Mouse (Mus musculus) E14TG2a.4 (cell line): Measurements from ENCODE around the gene Arhgef28.
A peak's percentile ranks its signal among the peaks of the same experiment; 100 is the strongest.

Experiments
- H3K27me3 ChIP-seq: 2 replicates; pipeline ENCODE4 v1.6.1; 2014; ENCODE audit warnings: low read length, control low read depth; ENCODE audit not compliant: insufficient read depth
- H3K36me3 ChIP-seq: 2 replicates; pipeline ENCODE4 v1.6.1; 2014; ENCODE audit warnings: low read length, control low read depth; ENCODE audit not compliant: insufficient read depth
- H3K4me1 ChIP-seq: replicated peaks from 2 replicates; pipeline ENCODE4 v1.6.1; 2014; ENCODE audit warnings: low read depth, low read length, control low read depth
- H3K4me3 ChIP-seq: replicated peaks from 2 replicates; pipeline ENCODE4 v1.5.1; 2014; ENCODE audit warnings: mild to moderate bottlenecking, low read length
- H3K9me3 ChIP-seq: 2 replicates; pipeline ENCODE4 v1.6.1; 2014; ENCODE audit warnings: low read length, control low read depth
- CTCF ChIP-seq: conservative IDR thresholded peaks from 2 replicates; pipeline ENCODE4 v1.5.1; 2014; ENCODE audit warnings: low read length
- NANOG ChIP-seq: IDR thresholded peaks from 2 replicates; pipeline ENCODE4 v1.6.1; 2014; ENCODE audit warnings: borderline replicate concordance, low read length, mixed read lengths
- POU5F1 ChIP-seq: IDR thresholded peaks from 2 replicates; pipeline ENCODE4 v1.6.1; 2014; ENCODE audit warnings: low read length, borderline replicate concordance

The Arhgef28 gene

DNA sequence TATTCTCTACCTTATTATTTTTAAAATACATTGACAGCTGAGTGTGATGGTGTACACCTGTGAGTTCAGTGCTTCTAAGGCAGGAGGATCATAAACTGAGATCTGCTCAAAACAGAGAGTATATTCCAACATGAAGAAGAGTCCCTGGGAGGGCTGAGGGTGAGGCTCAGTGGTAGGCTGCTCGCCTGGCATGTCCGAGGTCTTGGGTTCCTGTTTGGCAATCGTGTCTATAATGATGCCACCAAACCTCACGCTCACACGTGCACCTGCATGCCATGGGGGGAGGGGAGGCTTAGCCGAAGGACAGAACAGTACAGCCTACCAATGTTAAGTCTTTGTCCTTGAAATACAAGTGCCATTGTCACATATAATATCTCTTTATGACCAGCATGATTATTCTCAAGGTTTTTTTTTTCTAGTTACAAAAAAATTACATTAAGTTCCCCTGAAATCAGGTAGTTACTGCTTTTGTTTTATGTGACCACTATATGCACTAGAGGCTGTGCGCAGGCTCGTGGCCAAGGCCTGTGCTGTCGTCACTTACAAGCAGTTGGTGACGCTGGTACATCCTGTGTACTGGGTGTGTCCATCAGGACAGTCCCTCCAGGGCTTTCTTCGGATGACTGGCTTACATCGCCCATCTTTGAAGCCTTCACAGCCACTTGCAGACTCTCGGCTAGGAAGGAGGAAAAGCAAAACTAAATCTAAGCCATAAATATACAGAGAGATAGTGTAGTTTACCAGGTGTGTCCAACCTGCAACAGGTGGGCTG, 264.1 kb downstream of the Arhgef28 start:
- H3K27me3 ChIP-seq, result no peaks in the 10 kb centered on the region
- H3K4me3 ChIP-seq, result no peak overlapping the region
- H3K36me3 ChIP-seq, result peaks cover 23% of the 10 kb centered on the region; the same call in 1 of the 2 replicates
- TF ChIP-seq CTCF (no peak), POU5F1 (no peak), NANOG (no peak)
- H3K9me3 ChIP-seq, result no peaks in the 10 kb centered on the region
- peaks cover 31% of the 10 kb centered on the region for H3K4me1 ChIP-seq

DNA sequence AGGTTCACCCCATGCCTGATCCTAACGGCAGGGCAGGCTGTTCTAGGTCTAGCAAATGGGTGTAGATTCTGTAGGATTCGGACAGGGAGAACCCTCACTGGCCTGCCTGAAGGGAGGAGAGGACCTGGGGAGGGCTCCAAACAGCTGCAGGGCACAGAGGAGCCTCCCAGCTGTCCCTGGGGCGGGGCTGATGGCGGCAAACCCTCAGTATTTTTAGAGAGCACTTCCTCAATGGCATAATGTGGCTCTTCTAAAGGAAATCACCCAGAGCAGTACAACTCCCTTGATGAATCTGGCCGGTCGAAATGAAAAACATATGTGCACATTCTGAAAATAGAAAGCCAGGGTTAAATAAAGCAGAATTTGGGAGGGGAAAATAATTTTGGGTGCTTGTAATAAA, 265.1 kb downstream of the Arhgef28 start:
- H3K9me3 ChIP-seq, result no peaks in the 10 kb centered on the region
- H3K4me1 ChIP-seq, result peaks cover 31% of the 10 kb centered on the region
- TF ChIP-seq CTCF, result no peak
- TF ChIP-seq POU5F1, result no peak
- no peak for TF ChIP-seq NANOG
- peaks cover 18% of the 10 kb centered on the region; the same call in 1 of the 2 replicates for H3K36me3 ChIP-seq
- no peaks in the 10 kb centered on the region for H3K27me3 ChIP-seq
- H3K4me3 ChIP-seq, result no peak overlapping the region

DNA sequence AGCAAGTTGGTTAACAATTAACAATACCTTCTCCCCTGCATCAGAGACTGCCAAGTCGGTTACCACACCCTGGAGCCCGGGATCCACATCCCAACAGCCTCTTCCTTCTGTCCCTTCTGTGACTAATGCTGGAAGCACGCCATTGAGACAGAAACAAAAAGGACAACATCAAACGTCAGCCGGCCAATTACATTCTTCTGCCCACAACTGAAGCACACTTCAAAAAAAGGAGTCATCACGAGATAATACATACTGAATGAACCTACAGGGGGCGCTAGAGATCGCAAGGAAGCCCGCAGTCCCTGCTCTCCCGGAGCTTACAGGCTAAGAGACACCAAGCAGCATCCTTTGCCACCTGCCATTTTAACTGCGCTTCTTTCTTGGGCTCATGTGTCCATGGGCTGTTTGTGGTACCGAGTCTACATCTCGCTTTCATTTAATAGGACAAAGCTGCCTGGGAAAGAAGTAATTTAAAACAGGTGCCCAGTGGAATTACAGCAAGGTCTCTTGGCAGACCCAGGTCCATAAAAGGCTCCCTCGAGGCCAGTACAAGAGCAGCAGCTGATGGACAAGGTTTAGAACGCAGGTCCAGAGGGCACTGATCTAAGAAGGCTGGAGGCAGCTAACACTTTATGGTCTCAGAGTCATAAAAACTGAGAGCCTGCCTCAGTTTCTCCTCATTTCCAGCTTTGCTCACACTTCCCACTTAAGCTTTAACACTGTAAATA, 266.6 kb downstream of the Arhgef28 start:
- peaks cover 31% of the 10 kb centered on the region for H3K4me1 ChIP-seq
- TF ChIP-seq NANOG, result no peak
- peak; percentile 68 for TF ChIP-seq CTCF
- H3K27me3 ChIP-seq, result no peaks in the 10 kb centered on the region
- no peaks in the 10 kb centered on the region for H3K9me3 ChIP-seq
- H3K4me3 ChIP-seq, result no peak overlapping the region
- H3K36me3 ChIP-seq, result peaks cover 9% of the 10 kb centered on the region; the same call in 1 of the 2 replicates

DNA sequence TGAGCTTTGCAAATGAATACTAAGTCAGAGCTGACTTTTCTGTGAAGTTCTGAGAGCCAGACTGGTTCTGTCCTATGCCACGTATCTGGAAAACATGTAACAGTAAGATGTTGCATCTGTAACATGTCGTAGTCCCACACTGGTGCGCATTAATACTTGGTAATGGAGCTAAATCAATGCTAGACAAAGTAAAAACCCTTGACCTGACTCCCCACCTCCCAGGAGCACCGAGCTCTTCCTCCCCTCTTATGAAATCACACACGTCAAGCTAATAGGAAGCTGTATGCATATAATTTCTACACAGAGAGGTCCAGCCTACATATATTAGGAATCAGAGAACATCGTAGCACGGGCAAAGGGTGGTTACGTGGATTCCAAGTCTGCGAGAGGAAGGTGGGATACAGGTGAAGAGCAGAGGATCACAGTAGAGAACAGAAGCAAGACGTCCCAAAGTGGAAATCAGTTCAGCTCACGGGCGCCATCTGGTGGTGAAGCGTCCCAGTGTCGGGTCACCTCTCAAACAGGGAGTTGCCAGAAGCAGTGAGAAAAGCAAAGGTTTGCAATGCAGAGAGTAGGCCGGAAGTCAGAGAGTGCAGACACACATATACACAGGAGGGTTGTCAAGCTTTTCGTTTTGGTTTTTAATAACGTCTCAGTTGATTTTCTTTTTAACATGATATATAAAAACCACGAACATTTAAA, 267.5 kb downstream of the Arhgef28 start:
- no peak overlapping the region for H3K4me3 ChIP-seq
- H3K4me1 ChIP-seq, result peaks cover 31% of the 10 kb centered on the region
- TF ChIP-seq CTCF (peak; percentile 85), NANOG (no peak)
- H3K27me3 ChIP-seq, result no peaks in the 10 kb centered on the region
- peaks cover 5% of the 10 kb centered on the region; the same call in 1 of the 2 replicates for H3K36me3 ChIP-seq
- H3K9me3 ChIP-seq, result no peaks in the 10 kb centered on the region

DNA sequence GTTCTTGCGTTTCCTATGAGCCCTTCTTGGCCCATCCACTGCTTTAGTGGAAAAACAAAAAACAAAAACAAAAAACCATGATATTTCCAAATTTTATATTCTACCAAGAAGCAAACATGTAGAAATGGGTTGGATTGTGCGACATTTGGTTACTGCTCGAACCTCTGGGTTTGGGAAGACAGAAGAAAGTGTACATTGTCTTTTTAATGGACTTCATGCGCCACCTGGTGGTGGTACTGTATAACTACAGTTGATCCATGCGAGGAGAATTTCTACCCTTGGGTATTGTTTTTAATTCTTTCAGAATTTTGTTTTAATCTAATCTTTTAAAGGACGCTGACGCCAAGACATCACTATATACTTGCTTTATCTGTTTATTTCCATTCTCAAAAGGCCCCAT, 268.3 kb downstream of the Arhgef28 start:
- TF ChIP-seq NANOG (no peak), CTCF (peak; percentile 75), POU5F1 (no peak)

DNA sequence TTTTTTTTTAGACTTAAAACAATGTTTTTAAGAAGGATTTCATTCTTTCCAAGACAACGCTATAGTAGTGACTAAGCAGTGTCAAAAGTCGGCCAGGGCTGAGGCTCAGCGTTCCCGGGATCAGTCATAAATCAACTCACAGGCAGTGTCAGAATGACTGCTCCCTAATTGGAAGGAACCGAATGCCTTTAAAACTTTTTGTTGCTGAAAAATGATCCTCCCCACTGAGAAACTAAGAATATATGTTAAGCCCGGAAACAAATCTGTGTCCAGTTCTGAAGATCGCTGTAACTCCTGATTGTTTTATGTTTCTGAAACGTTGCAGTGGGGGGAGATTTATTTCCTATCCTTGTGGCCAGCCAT, 278.1 kb downstream of the Arhgef28 start:
- Histone ChIP-seq H3K4me1 (peaks cover 11% of the 10 kb centered on the region; the same call in 1 of the 2 replicates), H3K36me3 (no peaks in the 10 kb centered on the region), H3K27me3 (peaks cover 8% of the 10 kb centered on the region), H3K4me3 (no peak overlapping the region), H3K9me3 (no peaks in the 10 kb centered on the region)
- no peak for TF ChIP-seq POU5F1
- TF ChIP-seq CTCF, result no peak
- TF ChIP-seq NANOG, result no peak

More for the DNA sequence above, 268.3 kb downstream of the Arhgef28 start:
- H3K4me3 ChIP-seq, result no peak overlapping the region
- no peaks in the 10 kb centered on the region for H3K27me3 ChIP-seq
- peaks cover 5% of the 10 kb centered on the region; the same call in 1 of the 2 replicates for H3K36me3 ChIP-seq
- H3K9me3 ChIP-seq, result no peaks in the 10 kb centered on the region
- peaks cover 31% of the 10 kb centered on the region for H3K4me1 ChIP-seq

DNA sequence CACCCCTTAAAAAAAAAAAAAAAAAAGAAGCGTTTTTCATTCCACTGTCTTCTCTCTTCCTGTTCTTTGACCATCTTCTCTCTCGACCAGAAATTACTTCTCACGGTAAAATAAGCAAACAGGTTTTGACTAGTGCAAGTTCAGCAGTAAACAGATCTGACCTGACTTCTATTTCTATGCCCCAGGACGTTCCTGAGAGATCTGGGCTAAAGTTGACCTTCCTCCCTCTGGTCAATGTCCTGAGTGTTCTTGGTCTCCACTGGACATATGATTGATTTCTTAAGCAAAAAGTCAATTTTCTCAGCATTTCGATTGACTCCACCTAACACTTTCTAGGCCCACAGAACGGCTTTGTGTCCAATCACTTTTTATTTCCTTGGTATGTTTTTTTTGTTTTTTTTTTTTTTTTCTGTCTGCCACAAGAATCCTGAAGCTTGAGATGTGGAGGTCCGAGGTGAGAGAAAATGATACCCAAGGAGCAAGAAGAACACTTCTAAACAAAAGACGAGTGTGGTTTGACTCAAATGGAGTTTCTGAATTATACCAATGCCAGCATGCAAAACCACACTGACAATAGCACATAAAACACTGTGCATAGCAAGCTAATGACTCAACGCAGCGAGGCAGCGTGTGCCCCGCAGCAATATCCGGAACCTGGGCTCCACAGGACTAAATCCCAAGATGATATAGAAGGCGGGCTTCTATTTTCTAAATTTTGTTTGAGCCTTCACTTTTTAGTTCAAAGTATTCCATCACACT, 278.7 kb downstream of the Arhgef28 start:
- no peak for TF ChIP-seq POU5F1
- no peak for TF ChIP-seq NANOG
- no peak for TF ChIP-seq CTCF
- Histone ChIP-seq H3K27me3 (peaks cover 8% of the 10 kb centered on the region), H3K36me3 (no peaks in the 10 kb centered on the region)

More for the DNA sequence above, 278.7 kb downstream of the Arhgef28 start:
- H3K9me3 ChIP-seq, result no peaks in the 10 kb centered on the region
- H3K4me3 ChIP-seq, result no peak overlapping the region
- H3K4me1 ChIP-seq, result peaks cover 11% of the 10 kb centered on the region; the same call in 1 of the 2 replicates
